Mouse (Mus musculus): ENCODE data around the gene Ndufc1. TPM values are rescaled to one million over a fixed set of nuclear protein-coding genes. Genes with fewer than 3 reads are reported as not detected.
A peak's percentile ranks its signal among the peaks of the same experiment; 100 is the strongest.
"Not testable (repeated sequence)": the region's sequence is repeated elsewhere in the genome, so short reads cannot be mapped to it uniquely, and the experiment has no call there.

Gene Ndufc1
- 27.4 and 43.2 TPM in 2 replicates for total RNA-seq (2015; ENCODE audit: low replicate concordance)
- 2.5 and 23.8 TPM in 2 replicates for total RNA-seq (2017; ENCODE audit: low replicate concordance)

- peak; percentile 98 for ATAC-seq (replicated peaks; ENCODE audit: low FRiP score, poor library complexity, severe bottlenecking)
Measured at GRCm38 (mm10) chr3:51408561-51409183, at the start of gene Ndufc1. TSS of gene Ndufc1 (minus strand) at chr3:51408988.

- ATAC-seq (replicated peaks; ENCODE audit: low FRiP score, poor library complexity, severe bottlenecking): no peak
Measured at GRCm38 (mm10) chr3:51434871-51435595, 26.2 kb upstream of the Ndufc1 start.

- not testable (repeated sequence) for ATAC-seq (replicated peaks; ENCODE audit: low FRiP score, poor library complexity, severe bottlenecking)
Measured at GRCm38 (mm10) chr3:51434364-51434763, 25.6 kb upstream of the Ndufc1 start.

GRCm38 (mm10) chr3:51425394-51425793 lies 16.6 kb upstream of the Ndufc1 start:
- no peak for ATAC-seq (replicated peaks; ENCODE audit: low FRiP score, poor library complexity, severe bottlenecking)

- no peak for ATAC-seq (replicated peaks; ENCODE audit: low FRiP score, poor library complexity, severe bottlenecking)
Measured at GRCm38 (mm10) chr3:51421921-51422320, 13.1 kb upstream of the Ndufc1 start.

GRCm38 (mm10) chr3:51417966-51418365 lies 9.2 kb upstream of the Ndufc1 start:
- no peak for ATAC-seq (replicated peaks; ENCODE audit: low FRiP score, poor library complexity, severe bottlenecking)

GRCm38 (mm10) chr3:51417485-51417884 lies 8.7 kb upstream of the Ndufc1 start:
- ATAC-seq (replicated peaks; ENCODE audit: low FRiP score, poor library complexity, severe bottlenecking): no peak

- 0 out of 2 replicates have a peak, but pooled peaks have one; percentile 2 for ATAC-seq (replicated peaks; ENCODE audit: low FRiP score, poor library complexity, severe bottlenecking)
Measured at GRCm38 (mm10) chr3:51417135-51417458, 8.3 kb upstream of the Ndufc1 start.

- ATAC-seq (replicated peaks; ENCODE audit: low FRiP score, poor library complexity, severe bottlenecking): peak; percentile 62
Measured at GRCm38 (mm10) chr3:51416364-51417134, 7.8 kb upstream of the Ndufc1 start.

GRCm38 (mm10) chr3:51416073-51416363 lies 7.2 kb upstream of the Ndufc1 start:
- peak; percentile 51 for ATAC-seq (replicated peaks; ENCODE audit: low FRiP score, poor library complexity, severe bottlenecking)

- peak; percentile 95 for ATAC-seq (replicated peaks; ENCODE audit: low FRiP score, poor library complexity, severe bottlenecking)
Measured at GRCm38 (mm10) chr3:51415098-51416072, 6.6 kb upstream of the Ndufc1 start, which contains the start of gene Naa15. TSS of gene Naa15 (plus strand) at chr3:51415148.

- ATAC-seq (replicated peaks; ENCODE audit: low FRiP score, poor library complexity, severe bottlenecking): no peak
Measured at GRCm38 (mm10) chr3:51413276-51413675, 4.5 kb upstream of the Ndufc1 start.

GRCm38 (mm10) chr3:51412457-51412856 lies 3.7 kb upstream of the Ndufc1 start:
- ATAC-seq (replicated peaks; ENCODE audit: low FRiP score, poor library complexity, severe bottlenecking): no peak

GRCm38 (mm10) chr3:51407870-51408560 lies 773 bp downstream of the Ndufc1 start:
- ATAC-seq (replicated peaks; ENCODE audit: low FRiP score, poor library complexity, severe bottlenecking): peak; percentile 14; the same call in 1 of the 2 replicates

- no peak for ATAC-seq (replicated peaks; ENCODE audit: low FRiP score, poor library complexity, severe bottlenecking)
Measured at GRCm38 (mm10) chr3:51402628-51403027, 6.2 kb downstream of the Ndufc1 start.

GRCm38 (mm10) chr3:51402054-51402453 lies 6.7 kb downstream of the Ndufc1 start:
- not testable (repeated sequence) for ATAC-seq (replicated peaks; ENCODE audit: low FRiP score, poor library complexity, severe bottlenecking)

GRCm38 (mm10) chr3:51400682-51401081 lies 8.1 kb downstream of the Ndufc1 start:
- ATAC-seq (replicated peaks; ENCODE audit: low FRiP score, poor library complexity, severe bottlenecking): no peak

GRCm38 (mm10) chr3:51399531-51399930 lies 9.3 kb downstream of the Ndufc1 start:
- no peak for ATAC-seq (replicated peaks; ENCODE audit: low FRiP score, poor library complexity, severe bottlenecking)

GRCm38 (mm10) chr3:51398667-51399066 lies 10.1 kb downstream of the Ndufc1 start:
- no peak for ATAC-seq (replicated peaks; ENCODE audit: low FRiP score, poor library complexity, severe bottlenecking)

All from erythroblast, adult 5-6 weeks (primary cell).